Mouse (Mus musculus): ENCODE measurements around the gene Serpinf1. TPM values are rescaled to one million over a fixed set of nuclear protein-coding genes. Genes with fewer than 3 reads are reported as not detected.
A peak's percentile ranks its signal among the peaks of the same experiment; 100 is the strongest.

Serpinf1 gene
- total RNA-seq (2021): 10 to 100 TPM; 13.9 to 18.7 TPM

- intact Hi-C loops (cut with DNase I): no loop called here
- DNase-seq (ENCODE audit: low spot score in 2 of 2): no peak
Observed at GRCm38 (mm10) chr11:75422013-75422792, at the start of gene Serpinf1. Gene Serpinf1 (minus strand): TSS chr11:75422701.

- no peak for DNase-seq (ENCODE audit: low spot score in 2 of 2)
- intact Hi-C loops (cut with DNase I): no loop called here
Observed at GRCm38 (mm10) chr11:75470675-75471074, 48.2 kb upstream of the Serpinf1 start.

GRCm38 (mm10) chr11:75469261-75469660, 46.8 kb upstream of the Serpinf1 start:
- intact Hi-C loops (cut with DNase I): no loop called here
- DNase-seq (ENCODE audit: low spot score in 2 of 2): no peak

- intact Hi-C loops (cut with DNase I): no loop called here
- DNase-seq (ENCODE audit: low spot score in 2 of 2): no peak
Observed at GRCm38 (mm10) chr11:75468410-75468809, 45.9 kb upstream of the Serpinf1 start.

- intact Hi-C loops (cut with DNase I): no loop called here
- peak in 1 of 2 experiments; percentile 15 for DNase-seq (ENCODE audit: low spot score in 2 of 2)
Observed at GRCm38 (mm10) chr11:75467512-75468215, 45.2 kb upstream of the Serpinf1 start.

- no peak for DNase-seq (ENCODE audit: low spot score in 2 of 2)
- intact Hi-C loops (cut with DNase I): no loop called here
Observed at GRCm38 (mm10) chr11:75466731-75467505, 44.4 kb upstream of the Serpinf1 start.

GRCm38 (mm10) chr11:75465051-75465450, 42.5 kb upstream of the Serpinf1 start:
- intact Hi-C loops (cut with DNase I): no loop called here

GRCm38 (mm10) chr11:75464417-75464816, 41.9 kb upstream of the Serpinf1 start:
- intact Hi-C loops (cut with DNase I): loop anchor here (5.0 kb wide), 2 partner anchors 117 to 272 kb away; partner anchors contain the start of genes Dph1, Rpa1, Rtn4rl1 and Smyd4
- no peak for DNase-seq (ENCODE audit: low spot score in 2 of 2)

More at GRCm38 (mm10) chr11:75465051-75465450, 42.5 kb upstream of the Serpinf1 start:
- no peak for DNase-seq (ENCODE audit: low spot score in 2 of 2)

GRCm38 (mm10) chr11:75463624-75464023, 41.1 kb upstream of the Serpinf1 start:
- intact Hi-C loops (cut with DNase I): loop anchor here (5.0 kb wide), 2 partner anchors 116 to 271 kb away; partner anchors contain the start of genes Dph1, Rpa1, Rtn4rl1 and Smyd4
- DNase-seq (ENCODE audit: low spot score in 2 of 2): no peak

- intact Hi-C loops (cut with DNase I): loop anchor here (5.0 kb wide), 2 partner anchors 116 to 271 kb away; partner anchors contain the start of genes Dph1, Rpa1, Rtn4rl1 and Smyd4
- peak; percentile 48 to 51 for DNase-seq (ENCODE audit: low spot score in 2 of 2)
Observed at GRCm38 (mm10) chr11:75462865-75463336, 40.4 kb upstream of the Serpinf1 start.

GRCm38 (mm10) chr11:75462253-75462783, 39.8 kb upstream of the Serpinf1 start:
- intact Hi-C loops (cut with DNase I): loop anchor here (5.0 kb wide), 2 partner anchors 115 to 270 kb away; partner anchors contain the start of genes Dph1, Rpa1, Rtn4rl1 and Smyd4
- DNase-seq (ENCODE audit: low spot score in 2 of 2): peak; percentile 35 to 37

- DNase-seq (ENCODE audit: low spot score in 2 of 2): no peak
- intact Hi-C loops (cut with DNase I): loop anchor here (5.0 kb wide), 2 partner anchors 114 to 269 kb away; partner anchors contain the start of genes Dph1, Rpa1, Rtn4rl1 and Smyd4
Observed at GRCm38 (mm10) chr11:75461743-75462252, 39.3 kb upstream of the Serpinf1 start.

GRCm38 (mm10) chr11:75460844-75461742, 38.6 kb upstream of the Serpinf1 start, which contains the start of gene Tlcd2:
Gene Tlcd2 (plus strand): TSS chr11:75461715.
- peak; percentile 99 to 100 for DNase-seq (ENCODE audit: low spot score in 2 of 2)
- intact Hi-C loops (cut with DNase I): loop anchor here (5.0 kb wide), 2 partner anchors 114 to 269 kb away; partner anchors contain the start of genes Dph1, Rpa1, Rtn4rl1 and Smyd4

- DNase-seq (ENCODE audit: low spot score in 2 of 2): peak; percentile 85 to 90
- intact Hi-C loops (cut with DNase I): loop anchor here (5.0 kb wide), 2 partner anchors 113 to 268 kb away; partner anchors contain the start of genes Dph1, Rpa1, Rtn4rl1 and Smyd4
Observed at GRCm38 (mm10) chr11:75460103-75460843, 37.8 kb upstream of the Serpinf1 start.

- DNase-seq (ENCODE audit: low spot score in 2 of 2): no peak
- intact Hi-C loops (cut with DNase I): loop anchor here (5.0 kb wide), 2 partner anchors 112 to 267 kb away; partner anchors contain the start of genes Dph1, Rpa1, Rtn4rl1 and Smyd4
Observed at GRCm38 (mm10) chr11:75459751-75460102, 37.2 kb upstream of the Serpinf1 start.

- no peak for DNase-seq (ENCODE audit: low spot score in 2 of 2)
- intact Hi-C loops (cut with DNase I): no loop called here
Observed at GRCm38 (mm10) chr11:75459141-75459711, 36.7 kb upstream of the Serpinf1 start.

- no peak for DNase-seq (ENCODE audit: low spot score in 2 of 2)
Observed at GRCm38 (mm10) chr11:75458628-75459041, 36.1 kb upstream of the Serpinf1 start.

More at GRCm38 (mm10) chr11:75458628-75459041, 36.1 kb upstream of the Serpinf1 start:
- intact Hi-C loops (cut with DNase I): no loop called here

Data from left cerebral cortex, postnatal 36 days (tissue).